Mouse (Mus musculus): ENCODE data around the gene Dab2ip.

Dab2ip gene

DNA sequence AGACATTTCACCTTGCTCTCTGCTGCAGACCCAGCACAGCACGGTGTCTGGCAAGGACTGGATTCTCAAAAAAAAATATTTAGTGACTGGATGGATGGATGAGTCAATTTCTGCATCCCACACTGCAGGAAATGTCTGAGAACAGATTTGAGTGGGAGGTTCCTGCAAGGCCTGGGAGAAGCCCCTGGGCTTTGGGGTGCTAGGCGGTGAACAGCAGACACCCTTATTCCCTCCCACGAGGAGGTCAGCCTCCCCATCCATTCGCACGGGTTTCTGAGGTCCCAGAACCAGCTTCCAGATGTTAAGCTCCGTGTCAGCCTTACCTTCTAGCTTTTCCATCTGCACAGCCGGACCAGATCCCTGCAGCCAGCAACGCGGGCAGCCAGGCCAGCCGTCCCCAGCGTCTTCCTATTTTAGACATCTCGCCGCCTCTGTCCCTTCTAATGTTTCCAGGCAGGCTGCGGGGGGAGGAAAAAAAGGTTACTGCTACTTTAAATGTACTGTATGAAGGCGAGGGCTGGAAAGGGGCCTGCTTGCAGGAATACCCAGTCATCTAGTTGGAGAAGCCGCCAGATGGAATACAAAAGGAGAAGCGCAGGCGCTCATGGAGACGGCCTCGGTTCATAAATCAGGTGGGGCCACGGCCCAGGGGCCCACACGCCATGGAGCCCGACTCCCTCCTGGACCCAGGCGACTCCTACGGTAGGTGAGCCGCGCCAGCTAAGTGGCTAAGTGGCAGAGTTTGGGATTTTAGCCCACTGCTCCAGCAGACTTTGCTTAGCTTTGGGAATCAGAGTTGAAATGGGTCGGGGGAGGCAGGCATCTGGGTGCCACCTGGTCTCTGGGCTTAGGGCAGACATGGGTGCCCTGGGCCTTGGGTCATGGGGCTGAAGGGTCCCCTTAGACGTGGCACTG is at the start of gene Dab2ip:
Gene Dab2ip, plus strand, starts transcription at position 356 of the 915 bp plus-strand sequence.
- DNase-seq (ENCODE audit: low read depth) = no peak

DNA sequence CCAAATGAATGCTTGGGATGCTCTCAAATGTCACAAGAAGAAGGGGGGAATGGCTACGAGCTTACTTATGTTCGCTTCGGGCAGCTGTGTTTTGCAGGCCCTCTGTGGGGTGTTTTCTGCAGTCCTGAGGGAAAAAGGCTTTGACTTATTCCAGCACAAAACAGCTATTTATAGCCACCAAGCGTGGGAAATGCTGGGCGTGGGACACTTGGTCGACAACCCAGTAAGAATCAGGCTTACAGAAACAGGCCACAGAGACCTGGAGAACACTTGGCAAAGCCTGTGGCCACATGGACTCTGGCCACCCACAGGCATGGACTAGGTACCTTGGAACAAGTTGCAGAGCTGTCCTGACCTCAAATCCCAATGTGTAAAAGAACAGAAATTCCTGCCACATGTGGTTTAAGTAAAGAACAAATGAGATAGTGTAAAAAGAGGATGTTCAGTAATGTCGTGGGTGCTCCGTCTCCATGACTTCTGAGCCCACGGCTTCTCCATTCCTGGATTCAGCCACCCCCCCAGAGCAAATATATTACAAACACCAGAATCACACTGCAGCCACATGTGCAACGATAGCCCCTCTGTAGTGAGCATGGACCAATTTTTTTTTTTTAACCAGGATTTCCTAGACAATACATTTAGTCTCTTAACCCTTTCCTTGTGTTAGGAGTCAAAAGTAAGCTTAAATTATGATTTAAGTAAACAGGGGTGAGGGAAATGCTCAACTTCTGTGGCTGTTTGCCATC is 49.3 kb upstream of the Dab2ip start:
- no peak for DNase-seq (ENCODE audit: low read depth)

DNA sequence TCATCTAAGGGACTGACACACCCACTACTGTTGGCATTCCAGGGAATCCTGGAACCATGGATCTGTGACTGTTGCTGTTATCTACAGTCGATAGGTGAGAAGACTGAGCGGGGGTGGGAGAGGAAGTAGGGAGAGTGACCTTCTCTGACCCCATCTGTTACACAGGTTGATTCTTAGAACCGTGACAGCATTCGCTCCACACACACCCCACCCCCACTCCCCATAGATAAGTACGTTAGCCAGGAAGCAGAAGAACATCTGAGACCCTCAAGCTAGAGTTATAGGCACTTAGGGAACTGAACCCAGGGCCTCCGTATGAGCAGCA is 48.8 kb upstream of the Dab2ip start:
- DNase-seq (ENCODE audit: low read depth) = no peak

DNA sequence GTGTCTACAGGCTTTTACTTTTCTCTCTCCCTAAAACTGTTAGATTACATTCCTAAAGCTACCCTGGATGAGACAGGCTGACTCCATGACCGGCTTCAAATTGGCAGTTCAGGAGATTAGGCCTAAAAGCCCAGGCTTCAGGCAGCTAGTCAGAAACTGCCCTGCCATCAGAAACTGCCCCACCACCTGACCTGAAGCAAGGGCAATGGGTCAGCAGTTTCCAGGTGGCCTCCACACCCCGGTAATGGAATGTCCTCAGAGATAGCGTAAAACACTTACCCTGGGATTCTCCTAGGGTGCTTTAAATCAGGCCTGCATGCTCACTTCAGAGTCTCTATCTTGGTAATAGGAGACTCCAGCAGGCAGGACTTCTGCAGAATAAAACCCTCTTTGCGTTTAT is 48.2 kb upstream of the Dab2ip start:
- no peak for DNase-seq (ENCODE audit: low read depth)

DNA sequence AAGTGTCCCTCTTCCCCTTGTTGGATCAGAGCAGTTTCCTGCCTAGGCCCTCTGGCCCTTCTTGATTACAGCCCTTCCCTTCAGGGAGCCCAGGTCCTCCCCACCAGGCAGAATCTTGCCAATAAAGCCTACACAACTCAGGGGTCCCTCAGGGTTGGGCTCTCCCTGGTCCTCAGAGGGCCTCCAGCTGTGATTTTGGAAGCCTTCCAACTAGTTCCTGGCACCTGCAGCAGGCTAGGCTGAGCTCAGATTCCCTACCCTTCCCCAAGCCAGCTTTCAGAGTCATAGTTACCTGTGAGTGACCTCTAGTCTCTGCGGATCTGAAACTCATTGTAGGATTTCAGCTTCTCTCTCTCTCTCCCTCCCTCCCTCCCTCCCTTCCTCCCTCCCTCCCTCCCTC is 47.1 kb upstream of the Dab2ip start:
- no peak for DNase-seq (ENCODE audit: low read depth)

DNA sequence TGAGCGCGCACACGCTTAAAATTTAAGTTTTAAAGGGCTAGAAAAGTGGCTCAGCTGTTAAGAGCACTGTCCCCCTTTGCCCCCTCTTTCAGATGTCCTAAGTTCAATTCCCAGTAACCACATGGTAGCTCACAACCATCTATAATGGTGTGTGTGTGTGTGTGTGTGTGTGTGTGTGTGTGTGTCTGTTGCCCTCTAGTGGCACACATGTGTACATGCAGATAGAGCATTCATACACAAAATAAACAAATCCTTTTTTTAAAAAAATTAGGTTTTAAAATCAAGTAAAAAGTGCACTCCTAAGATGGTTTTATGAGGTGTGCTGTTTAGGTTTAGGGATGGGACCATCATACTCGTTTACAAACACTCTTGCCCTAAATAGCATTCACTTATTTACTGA is 45.8 kb upstream of the Dab2ip start:
- no peak for DNase-seq (ENCODE audit: low read depth)

DNA sequence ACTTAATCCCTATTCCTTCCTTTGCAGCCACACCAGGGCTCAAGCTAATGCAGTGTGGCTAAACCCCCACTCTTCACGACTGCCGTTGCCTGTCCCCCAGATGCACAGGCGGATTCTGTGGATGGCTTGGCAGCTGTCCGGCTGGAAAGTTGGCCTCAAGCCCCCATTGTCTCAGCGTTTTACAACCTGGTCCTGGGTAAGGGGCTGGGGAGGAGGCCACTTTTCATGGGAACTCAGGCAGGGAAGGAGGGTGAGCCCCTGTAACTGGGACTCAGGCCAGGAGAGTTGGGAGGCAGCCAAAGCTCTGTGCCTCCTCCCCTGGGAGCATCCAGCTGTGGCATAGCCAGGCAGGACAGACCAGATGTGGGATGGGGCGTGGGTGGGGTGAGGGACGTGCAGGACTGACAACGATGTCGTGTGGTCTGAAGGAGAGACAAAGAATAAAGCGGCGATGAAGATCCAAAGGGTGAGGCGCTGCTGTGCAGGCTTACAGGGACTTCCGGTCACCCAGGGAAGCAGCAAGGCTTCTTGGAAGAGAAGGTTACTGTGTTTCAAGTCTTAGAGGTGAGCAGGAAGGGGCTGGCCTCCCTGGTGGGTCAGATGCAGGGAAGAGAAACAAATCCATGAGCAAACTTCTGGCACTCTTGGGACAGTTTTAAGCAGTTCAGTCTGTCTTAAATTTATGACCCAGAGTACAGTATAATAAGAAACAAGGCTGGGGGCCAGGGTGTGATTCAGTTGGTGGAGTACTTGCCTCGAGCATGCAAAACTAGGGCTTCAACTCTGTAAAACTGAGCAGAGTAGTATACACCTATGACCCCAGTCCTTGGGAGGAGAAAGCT is 43.8 kb upstream of the Dab2ip start:
- DNase-seq (ENCODE audit: low read depth) = no peak

DNA sequence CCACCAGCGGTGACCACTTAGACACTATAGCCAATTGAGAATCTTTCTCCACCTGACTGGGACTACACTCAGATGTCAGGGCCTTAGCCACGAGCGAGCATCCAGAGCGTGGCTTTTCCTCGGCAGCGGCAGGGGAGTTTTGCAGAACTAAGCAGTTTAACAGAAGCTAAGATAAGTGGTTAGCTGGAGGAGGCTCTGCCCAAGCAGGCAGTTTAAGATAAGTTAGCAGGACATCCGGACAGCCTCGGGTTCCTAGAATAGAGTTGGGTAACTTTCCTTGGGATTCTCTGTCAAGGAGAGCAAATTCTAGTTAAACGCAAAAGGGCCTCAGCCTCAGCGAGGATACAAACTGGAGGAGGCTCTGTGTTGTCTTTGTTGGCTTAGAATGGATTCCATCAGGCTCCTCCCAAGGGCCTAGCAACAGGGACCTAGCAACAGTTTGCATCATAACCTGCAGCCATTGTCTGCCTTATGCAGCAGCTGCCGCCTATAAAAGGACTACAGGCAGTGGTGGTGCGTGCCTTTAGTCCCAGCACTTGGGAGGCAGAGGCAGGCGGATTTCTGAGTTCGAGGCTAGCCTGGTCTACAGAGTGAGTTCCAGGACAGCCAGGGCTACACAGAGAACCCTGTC is 31.3 kb upstream of the Dab2ip start:
- DNase-seq (ENCODE audit: low read depth) = no peak

DNA sequence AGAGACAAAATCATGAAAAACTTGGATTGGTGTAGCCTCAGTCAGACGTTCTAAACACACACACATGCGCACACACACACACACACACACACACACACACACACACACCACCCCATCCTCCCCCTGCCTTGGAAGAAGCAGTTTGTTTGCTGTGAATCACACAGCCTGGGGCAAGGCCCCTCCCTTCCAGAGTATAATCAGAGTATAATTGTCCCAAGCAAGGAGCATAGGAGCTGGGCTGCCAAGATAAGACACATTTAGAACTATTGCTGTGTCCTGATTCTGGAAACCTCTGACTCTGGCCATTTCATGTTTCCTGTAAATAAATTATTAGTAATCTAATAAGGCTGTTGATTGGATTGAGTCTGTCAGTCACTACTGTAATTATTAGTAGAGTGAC is 29.0 kb upstream of the Dab2ip start:
- DNase-seq (ENCODE audit: low read depth) = no peak

DNA sequence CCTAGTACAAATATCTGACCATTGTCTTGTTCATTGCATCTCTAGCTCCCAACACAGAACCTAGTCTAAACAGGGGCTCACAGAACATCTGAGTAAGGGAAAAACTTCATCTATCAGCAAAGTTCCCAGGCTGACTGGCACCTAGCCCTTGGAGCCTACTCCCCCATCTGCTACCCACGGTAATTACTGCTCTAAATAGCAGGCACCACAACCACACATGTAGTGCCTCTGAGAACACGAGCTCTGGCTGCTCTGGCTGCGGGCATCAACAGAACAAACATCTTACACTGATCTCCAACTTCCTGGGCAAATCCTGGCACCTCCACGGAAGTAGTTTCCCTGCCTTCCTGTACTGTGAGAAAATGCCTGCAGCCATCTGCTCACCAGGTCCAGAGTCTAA is 28.2 kb upstream of the Dab2ip start:
- DNase-seq (ENCODE audit: low read depth) = no peak

DNA sequence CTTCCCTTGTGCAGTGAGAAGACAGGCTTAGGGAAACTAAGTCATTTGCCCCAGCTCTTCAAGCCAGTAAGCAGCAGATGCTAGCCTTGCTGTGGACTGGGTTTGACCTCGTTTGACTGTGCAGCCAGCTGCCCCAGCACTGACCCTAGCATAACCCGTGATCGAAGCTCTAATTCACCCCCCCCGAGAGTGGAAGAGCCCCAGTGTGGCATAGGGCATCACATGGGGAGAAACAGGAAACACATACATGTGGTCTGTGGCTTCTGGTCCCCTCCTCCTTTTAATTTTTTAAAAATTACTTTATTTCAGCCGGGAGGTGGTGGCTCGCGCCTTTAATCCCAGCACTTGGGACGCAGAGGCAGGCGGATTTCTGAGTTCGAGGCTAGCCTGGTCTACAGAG is 27.3 kb upstream of the Dab2ip start:
- no peak for DNase-seq (ENCODE audit: low read depth)

DNA sequence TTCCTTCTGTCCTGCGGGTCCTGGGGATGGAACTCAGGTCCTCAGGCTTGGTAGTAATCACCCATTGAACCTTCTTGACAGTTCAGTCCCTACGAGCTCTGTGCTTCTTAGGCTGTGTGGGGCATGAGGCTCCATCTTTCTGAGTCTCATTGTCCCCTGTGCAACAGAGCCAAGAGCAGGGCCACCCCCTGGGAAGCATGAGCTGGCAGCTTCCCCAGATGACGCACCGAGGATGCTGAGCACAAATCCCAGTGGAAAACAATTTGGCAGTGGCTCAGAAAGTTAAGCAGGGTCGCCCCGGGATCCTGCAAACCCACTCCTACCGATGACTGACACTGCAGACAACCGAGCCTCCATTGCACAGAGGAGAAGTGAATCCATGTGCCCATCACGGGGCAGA is 24.4 kb upstream of the Dab2ip start:
- no peak for DNase-seq (ENCODE audit: low read depth)

DNA sequence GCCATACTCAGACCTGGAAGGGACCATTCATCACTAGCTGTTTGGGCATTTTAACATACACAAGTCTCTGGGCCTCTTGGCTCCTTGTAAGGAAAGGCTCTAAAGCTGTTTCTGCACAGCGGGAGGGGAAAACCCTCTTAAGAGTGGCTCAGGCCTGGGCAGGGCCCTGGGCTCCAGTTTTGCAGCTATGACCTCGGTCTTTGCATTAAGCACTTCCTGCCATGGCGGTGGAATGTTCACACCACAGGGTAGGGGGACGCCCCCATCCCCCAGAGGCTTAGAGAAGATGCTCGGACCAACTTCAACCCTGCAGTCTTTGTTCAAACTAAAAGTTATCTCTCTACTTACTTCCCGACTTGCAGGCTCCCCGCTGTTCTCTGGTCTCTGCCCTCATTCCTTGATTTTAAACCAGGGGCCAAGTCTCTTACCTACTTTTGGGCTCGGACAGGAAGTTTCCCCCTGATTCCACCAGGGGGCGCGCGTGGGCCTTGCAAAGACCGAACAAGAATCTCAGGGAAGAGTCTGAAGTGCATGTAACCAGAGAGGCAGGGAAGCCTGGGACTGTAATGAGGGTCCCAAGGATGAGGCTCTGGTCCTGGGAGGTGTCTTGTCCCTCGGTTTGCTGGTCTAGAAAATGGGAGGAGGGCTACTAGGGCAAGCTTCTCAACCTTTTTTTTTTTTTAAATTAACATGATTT is 18.6 kb upstream of the Dab2ip start:
- peak; percentile 87 for DNase-seq (ENCODE audit: low read depth)

DNA sequence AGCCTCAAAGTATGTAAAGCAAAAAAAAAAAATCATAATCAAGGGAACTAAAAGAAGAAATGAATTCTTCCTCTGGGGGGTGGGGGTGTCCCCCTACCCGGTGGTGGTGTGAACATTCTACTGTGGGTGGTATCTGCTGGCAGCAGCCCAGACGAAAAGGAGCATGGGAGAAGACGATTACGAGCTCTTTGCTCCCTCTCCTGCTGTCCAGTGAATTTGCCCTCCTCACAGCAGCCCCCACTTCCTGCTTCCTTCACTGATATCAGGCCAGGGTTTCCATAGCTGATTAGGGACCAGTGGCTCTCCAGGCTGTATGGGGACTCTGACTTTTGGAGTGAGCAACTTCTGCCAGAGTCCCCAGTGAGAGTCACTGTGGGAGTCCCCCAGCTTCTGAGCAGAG is 17.3 kb upstream of the Dab2ip start:
- DNase-seq (ENCODE audit: low read depth) = no peak

DNA sequence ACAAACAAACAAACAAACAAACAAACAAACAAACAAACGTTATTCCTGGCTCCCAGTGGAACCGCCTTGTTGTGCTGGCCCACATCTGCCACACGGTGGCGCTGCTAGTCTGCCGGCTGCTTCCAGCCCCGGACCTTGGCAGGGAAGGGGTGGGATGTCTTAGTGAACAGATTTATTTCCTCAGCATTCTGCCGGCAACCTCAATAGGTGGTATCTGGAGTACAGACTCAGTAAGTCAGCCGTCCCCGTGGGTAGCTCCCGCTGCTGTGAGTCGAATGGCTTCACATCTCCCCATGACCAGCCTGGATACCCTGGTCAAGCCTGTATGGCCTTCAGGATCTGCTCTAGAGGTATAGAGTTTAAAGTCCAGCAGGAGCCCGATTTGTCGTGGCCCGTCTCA is 13.3 kb upstream of the Dab2ip start:
- peak; percentile 41 for DNase-seq (ENCODE audit: low read depth)

DNA sequence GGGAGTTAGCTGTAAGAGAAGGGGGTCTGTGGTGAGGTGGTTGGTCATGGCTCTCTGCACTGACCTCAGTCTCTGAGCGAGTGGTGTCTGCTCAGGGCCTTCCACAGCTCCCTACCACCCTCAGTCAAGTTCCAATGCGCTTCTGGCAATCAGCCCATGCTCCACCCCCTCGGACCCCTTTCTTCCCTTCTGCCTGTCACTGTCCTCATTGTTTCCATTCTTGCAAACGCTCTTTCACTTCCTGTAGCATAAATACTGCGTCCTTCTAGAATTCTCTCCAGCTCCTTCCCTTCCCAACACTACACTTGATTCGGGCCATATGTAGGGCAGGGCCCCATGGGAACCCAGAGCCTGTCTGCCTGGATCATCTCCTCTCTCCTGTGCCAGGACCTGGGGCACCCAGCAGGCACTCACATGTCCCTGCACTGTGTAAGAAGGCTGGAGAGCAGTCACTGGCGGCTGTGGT is 12.9 kb upstream of the Dab2ip start:
- no peak for DNase-seq (ENCODE audit: low read depth)

DNA sequence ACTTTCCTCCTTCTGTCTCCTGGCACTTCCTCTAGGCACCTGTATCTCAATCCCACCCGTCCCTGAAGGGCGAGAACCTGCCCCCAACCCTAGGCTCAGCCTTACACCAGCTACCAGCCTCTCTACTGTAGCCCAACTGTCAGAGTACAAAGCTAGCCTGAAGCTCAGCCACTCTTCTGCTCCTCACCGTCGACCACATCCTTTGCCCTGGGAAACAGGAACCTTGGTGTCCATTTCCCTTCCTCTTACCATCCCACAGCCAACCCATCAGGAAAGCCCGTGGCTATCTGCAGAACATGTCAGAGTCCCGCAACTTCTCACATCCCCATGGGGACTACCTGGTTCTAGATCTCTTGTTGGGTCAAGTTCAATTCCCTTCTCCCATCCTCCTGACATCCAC is 11.6 kb upstream of the Dab2ip start:
- DNase-seq (ENCODE audit: low read depth) = no peak

DNA sequence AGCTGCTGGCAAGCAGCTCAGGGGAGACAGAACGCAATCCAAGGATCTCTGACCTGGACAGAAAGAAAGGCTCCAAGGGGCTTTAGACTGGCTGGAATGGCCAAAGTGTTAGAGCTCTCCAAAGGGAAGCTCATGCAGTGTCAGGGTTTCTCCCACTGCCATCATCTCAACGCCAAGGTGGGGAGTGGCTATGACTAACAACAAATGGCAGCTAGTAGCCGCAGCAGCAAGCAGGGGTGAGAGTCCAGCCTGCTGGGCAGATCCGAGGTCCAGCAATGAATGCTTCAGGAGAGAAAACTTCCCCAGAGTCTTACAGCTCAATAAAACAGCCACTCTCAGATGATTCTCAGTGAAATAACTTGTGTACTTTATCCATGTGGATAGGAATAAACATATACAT is 8.9 kb upstream of the Dab2ip start:
- DNase-seq (ENCODE audit: low read depth) = no peak

DNA sequence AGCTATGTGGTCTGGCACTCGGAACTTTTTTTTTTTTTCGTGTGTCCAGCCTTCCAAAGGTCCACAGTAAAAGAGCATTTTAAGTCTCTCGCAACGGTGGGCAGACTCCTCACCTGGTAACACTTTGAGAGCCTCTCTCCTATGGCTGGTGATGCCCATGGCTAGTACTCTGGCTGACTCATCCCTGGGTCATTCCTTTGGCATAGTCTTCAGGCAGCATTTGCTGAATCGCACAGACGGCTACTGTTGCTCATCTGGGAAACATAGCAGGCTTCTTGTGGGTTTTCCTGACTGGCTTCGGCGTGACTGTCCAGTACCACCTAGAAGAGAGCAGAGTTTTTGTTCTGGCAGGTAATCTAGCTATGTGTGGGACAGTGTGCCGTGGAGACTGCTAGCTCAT is 8.0 kb upstream of the Dab2ip start:
- DNase-seq (ENCODE audit: low read depth) = no peak

DNA sequence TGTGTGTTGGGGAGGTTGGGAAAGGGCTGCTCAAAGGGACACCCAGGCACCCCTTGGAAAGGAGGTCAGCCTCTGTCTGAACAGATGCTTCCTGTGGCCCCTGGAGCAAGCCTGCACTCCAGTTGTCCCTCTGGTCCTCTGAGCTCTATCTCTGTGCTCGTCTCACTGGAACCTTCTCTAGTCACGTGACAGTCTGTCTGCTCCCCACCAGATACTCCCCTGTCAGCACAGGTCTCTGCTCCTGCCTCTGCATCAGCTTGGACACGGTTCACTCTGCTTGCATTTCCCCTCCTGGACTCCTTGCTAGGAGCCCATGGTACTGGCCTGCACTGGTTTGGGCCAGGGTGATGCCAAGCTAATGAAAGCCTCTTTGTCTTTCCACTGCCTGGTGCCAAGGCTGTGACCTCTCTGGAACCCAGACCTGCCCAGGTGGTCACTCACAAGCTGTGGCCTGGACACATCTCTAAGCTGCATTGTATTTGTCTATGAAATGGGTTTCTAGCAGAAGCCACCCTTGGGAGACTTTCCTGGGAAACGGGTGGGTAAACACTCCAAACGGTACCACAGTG is 1.1 kb upstream of the Dab2ip start:
- DNase-seq (ENCODE audit: low read depth) = no peak
